Mouse (Mus musculus) liver, embryonic 12.5 days (tissue): ENCODE data around the gene Vti1b. TPM values are rescaled to one million over a fixed set of nuclear protein-coding genes. Genes with fewer than 3 reads are reported as not detected.
"Not testable (repeated sequence)": the region's sequence is repeated elsewhere in the genome, so short reads cannot be mapped to it uniquely, and the experiment has no call there.

Source experiments
- ATAC-seq: fragments of 200-750 bp; cut with Nextera tagmentation; 2 replicates; pipeline ENCODE4 v1.8.0; 2017; ENCODE audit warnings: moderate number of reproducible peaks, mild to moderate bottlenecking, moderate library complexity
- H3K27ac ChIP-seq: fragments of 300-500 bp; sonication (generic); 2 replicates; pipeline ENCODE4 v1.5.1; 2016; ENCODE audit warnings: mild to moderate bottlenecking
- H3K27me3 ChIP-seq: fragments of 300-500 bp; sonication (generic); replicated peaks from 2 replicates; pipeline ENCODE4 v1.6.1; 2016; ENCODE audit warnings: mild to moderate bottlenecking, moderate library complexity
- H3K36me3 ChIP-seq: fragments of 300-500 bp; sonication (generic); 2 replicates; pipeline ENCODE4 v1.6.1; 2016; ENCODE audit warnings: mild to moderate bottlenecking, moderate library complexity
- H3K4me1 ChIP-seq: fragments of 300-500 bp; sonication (generic); 2 replicates; pipeline ENCODE4 v1.6.1; 2016
- H3K4me2 ChIP-seq: fragments of 300-500 bp; sonication (generic); 2 replicates; pipeline ENCODE4 v1.6.1; 2016; ENCODE audit warnings: mild to moderate bottlenecking, moderate library complexity
- H3K4me3 ChIP-seq: fragments of 300-500 bp; sonication (generic); 2 replicates; pipeline ENCODE4 v1.5.1; 2016; ENCODE audit warnings: mild to moderate bottlenecking, moderate library complexity
- H3K9ac ChIP-seq: fragments of 300-500 bp; sonication (generic); 2 replicates; pipeline ENCODE4 v1.6.1; 2016; ENCODE audit warnings: mild to moderate bottlenecking, moderate library complexity
- H3K9me3 ChIP-seq: fragments of 300-500 bp; sonication (generic); replicated peaks from 2 replicates; pipeline ENCODE4 v1.6.1; 2016; ENCODE audit warnings: mild to moderate bottlenecking, moderate library complexity
- WGBS: fragments of 180-500 bp; shearing (Covaris S2); methylation state at CpG from one replicate; pipeline ENCODE4 v1.1.7; 2016; ENCODE audit not compliant: insufficient replicate concordance; 5-methylcytosine and 5-hydroxymethylcytosine counted together
- polyA plus RNA-seq: library from polyadenylated mRNA; unstranded; fragments of >200 nt; fragmentation: Nextera tagmentation; extraction: Ambion mirVana; gene quantifications from 2 replicates; pipeline ENCODE4 v1.2.1, GENCODE M21; 2016

The Vti1b gene
- polyA plus RNA-seq, result 48.0 and 52.3 TPM in 2 replicates

DNA sequence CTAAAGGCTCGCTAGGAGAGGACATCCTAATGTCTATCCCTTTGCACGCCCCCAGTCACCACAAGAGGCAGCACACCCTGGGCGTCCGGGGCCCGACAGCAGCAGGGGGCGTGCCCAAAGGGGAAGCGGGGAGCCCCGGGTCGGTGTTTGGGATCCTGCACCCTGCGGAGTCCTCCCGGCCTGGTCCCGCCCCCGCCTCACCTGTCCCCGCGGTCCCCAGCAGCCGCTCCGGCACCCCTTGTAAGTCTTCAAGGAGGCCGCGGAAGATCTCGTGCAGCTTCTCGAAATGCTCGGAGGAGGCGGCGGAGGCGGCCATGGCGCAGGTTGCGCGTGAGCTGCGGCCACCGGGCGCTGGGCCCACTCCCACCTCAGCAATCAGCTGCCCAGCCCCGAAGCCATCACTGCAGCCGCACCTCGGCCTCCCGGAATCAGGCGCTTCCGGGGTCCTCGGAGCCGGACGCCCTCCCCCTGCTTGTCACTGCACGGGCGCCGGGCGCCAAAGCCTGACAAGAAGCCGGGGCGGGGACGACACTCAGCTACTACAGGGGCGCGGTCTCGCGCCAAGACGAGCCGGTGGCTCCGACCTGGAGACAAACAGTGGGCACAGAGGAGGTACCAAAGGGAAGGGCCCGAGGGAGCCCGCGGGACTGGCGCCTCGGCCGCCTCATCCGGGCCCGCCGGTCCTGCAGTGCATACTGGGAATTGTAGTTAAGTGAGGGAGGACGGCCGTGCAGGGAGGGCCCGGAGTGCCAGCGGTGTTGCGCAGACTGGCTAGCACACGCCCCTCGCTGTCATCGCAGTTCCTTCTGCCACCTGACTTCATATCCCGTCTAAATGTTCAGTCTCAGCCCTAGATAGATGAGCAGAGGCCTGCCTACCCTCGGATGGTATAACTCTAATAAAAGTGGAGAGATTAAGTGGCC lies at the start of gene Vti1b:
Vti1b (minus strand) TSS at position 649 of the 923 bp plus-strand sequence.
- Histone ChIP-seq H3K9ac (peak within 1 kb of the TSS; percentile 89), H3K36me3 (peaks cover 35% of the 10 kb centered on the region), H3K27ac (peak within 1 kb of the TSS; percentile 89), H3K4me3 (peak within 1 kb of the TSS; percentile 94), H3K4me1 (peaks cover 26% of the 10 kb centered on the region), H3K9me3 (no peaks in the 10 kb centered on the region), H3K4me2 (peak within 1 kb of the TSS; percentile 81), H3K27me3 (no peaks in the 10 kb centered on the region)
- WGBS, result under 1% methylated on average over 73 of the region's 73 CpGs
- peak; percentile 97 for ATAC-seq

DNA sequence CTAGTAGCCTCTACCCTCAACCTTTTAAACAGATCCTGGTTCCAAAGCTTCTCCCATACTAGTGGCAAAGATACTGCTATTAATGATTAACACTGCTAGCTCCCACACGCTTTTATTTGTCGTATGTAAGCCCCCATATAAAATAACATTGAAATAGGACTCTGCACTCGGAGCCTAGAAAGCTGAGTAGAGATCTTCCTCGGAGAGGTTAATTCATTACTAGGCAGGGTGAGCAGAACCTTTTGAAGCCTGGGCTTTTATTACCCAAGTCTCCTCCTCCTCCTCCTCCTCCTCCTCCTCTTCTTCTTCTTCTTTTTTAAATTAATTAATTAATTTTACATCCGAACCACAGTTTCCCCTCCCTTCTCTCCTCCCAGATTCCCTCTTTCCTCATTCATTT lies 45.0 kb upstream of the Vti1b start:
- H3K4me3 ChIP-seq, result no peak overlapping the region
- peaks cover 6% of the 10 kb centered on the region; the same call in 1 of the 2 replicates for H3K27me3 ChIP-seq
- no peak overlapping the region for H3K9ac ChIP-seq
- H3K4me2 ChIP-seq, result no peak overlapping the region
- H3K27ac ChIP-seq, result no peak overlapping the region
- ATAC-seq, result no peak
- H3K9me3 ChIP-seq, result no peaks in the 10 kb centered on the region
- 52% methylated on average over 5 of the region's 5 CpGs for WGBS
- H3K4me1 ChIP-seq, result no peaks in the 10 kb centered on the region
- no peaks in the 10 kb centered on the region for H3K36me3 ChIP-seq

DNA sequence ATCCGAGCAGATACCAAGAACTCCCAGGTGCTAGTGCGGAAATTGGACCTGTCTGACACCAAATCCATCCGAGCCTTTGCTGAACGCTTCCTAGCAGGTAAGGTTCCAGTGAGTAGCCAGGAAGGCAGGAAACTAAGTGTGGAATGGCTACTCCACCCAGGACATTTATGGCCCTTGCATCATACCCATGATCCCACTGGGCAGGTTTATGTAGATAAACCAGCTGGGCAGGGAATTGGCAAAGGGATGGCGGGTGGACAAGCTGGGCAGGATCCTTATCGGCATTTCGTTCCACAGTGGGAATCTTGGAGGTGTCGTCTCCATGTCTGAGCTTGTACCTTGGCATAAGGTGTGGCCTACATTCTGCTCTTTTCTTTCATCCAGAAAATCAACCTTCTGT lies 39.0 kb upstream of the Vti1b start:
- ATAC-seq, result no peak
- Histone ChIP-seq H3K9me3 (no peaks in the 10 kb centered on the region), H3K27ac (no peak overlapping the region), H3K4me3 (no peak overlapping the region), H3K27me3 (0 out of 2 replicates have a peak, but pooled peaks cover 8% of the 10 kb centered on the region), H3K36me3 (no peaks in the 10 kb centered on the region), H3K4me2 (no peak overlapping the region), H3K4me1 (no peaks in the 10 kb centered on the region; the same call in 1 of the 2 replicates), H3K9ac (no peak overlapping the region)
- WGBS, result 76% methylated on average over 8 of the region's 8 CpGs

DNA sequence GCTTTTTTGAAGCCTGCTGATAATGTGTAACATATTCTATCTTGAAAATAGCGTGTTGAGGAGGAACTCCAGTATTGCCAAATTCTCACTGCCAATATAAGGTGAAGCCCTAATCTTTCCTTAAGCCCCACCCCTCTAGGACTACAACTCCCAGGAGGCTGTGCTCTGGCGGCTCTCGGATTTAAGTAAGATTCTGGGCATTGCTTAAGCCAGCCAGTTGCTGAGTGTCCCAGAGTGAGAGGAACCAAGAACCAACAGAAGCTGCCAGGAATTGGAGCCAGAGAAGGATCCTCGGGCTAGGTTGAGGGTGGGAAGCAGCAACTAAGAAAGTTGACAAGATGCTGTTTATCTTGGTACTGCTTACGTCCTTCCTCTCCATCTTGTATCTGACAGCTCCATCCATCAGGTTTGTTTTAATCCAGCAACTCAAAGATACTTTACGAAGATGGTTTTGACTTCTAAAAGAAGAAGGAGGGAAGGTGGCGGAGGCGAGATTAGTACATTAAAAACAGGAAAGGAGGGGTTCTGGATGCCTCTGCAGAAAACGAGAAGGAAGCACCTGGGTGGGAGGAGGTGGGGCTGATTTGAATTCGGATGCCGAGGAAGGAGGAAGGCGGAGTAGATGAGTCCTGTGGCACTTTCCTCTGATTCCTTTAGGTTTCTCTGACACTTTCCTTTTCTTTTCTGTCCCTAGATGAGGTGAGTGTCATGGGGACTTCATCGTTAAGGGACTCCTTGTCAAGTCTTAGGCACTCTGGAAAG lies 36.4 kb upstream of the Vti1b start, which contains the start of gene Rdh12:
Rdh12 (plus strand) TSS at position 212 of the 762 bp plus-strand sequence.
- H3K4me1 ChIP-seq, result no peaks in the 10 kb centered on the region; the same call in 1 of the 2 replicates
- H3K9me3 ChIP-seq, result no peaks in the 10 kb centered on the region
- 3% methylated on average over 13 of the region's 13 CpGs for WGBS
- no peak within 1 kb of the TSS for H3K27ac ChIP-seq
- no peak within 1 kb of the TSS for H3K9ac ChIP-seq
- peak within 1 kb of the TSS; percentile 34 for H3K4me3 ChIP-seq
- H3K27me3 ChIP-seq, result 0 out of 2 replicates have a peak, but pooled peaks cover 8% of the 10 kb centered on the region
- H3K36me3 ChIP-seq, result no peaks in the 10 kb centered on the region
- no peak for ATAC-seq
- H3K4me2 ChIP-seq, result peak within 1 kb of the TSS; percentile 56

DNA sequence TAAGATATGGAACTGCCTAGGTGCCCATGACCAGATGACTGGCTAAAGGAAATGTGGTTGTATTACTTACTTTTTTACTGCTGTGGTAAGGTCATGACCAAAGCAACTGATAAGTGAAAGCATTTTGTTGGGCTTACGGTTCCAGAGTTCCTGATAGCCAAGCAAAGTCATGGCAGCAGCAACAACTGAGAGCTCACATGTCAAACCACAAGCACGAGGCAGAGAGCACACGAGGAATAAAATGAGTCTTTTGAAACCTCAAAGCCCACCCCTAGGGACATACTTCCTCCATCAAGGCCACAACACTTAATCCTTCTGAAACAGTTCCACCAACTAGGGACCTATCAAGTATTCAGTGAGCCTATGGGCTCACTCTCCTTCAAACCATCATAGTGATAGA lies 29.4 kb upstream of the Vti1b start:
- H3K9me3 ChIP-seq, result no peaks in the 10 kb centered on the region
- no peak overlapping the region for H3K4me2 ChIP-seq
- no peak overlapping the region for H3K27ac ChIP-seq
- no peak for ATAC-seq
- no peaks in the 10 kb centered on the region for H3K4me1 ChIP-seq
- H3K4me3 ChIP-seq, result no peak overlapping the region
- no peaks in the 10 kb centered on the region for H3K27me3 ChIP-seq
- H3K9ac ChIP-seq, result no peak overlapping the region
- 34% methylated on average over 3 of the region's 3 CpGs for WGBS
- H3K36me3 ChIP-seq, result no peaks in the 10 kb centered on the region

DNA sequence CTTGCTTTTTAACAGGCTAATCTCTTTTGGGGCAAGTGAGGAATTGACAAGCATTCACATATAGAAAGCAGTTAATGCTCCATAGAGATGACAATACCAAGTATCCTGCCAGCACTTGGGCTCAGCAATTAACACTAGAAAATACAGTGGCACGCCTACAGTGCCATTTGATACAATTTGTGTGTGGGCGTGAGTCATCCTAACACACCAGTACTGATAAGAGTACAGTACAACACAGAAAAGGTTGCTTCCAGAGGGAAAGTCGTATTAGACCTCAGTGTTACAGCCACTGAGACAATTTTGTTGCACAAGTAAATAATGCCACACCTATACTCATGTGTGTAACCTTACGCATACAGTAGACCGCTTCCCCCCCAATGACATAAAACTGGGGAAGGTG lies 24.6 kb upstream of the Vti1b start:
- Histone ChIP-seq H3K4me1 (peaks cover under 1% of the 10 kb centered on the region; the same call in 1 of the 2 replicates), H3K27me3 (no peaks in the 10 kb centered on the region), H3K9ac (no peak overlapping the region), H3K36me3 (no peaks in the 10 kb centered on the region), H3K27ac (no peak overlapping the region), H3K4me3 (no peak overlapping the region), H3K4me2 (no peak overlapping the region), H3K9me3 (no peaks in the 10 kb centered on the region)
- WGBS, result 65% methylated on average over 5 of the region's 5 CpGs
- ATAC-seq, result no peak

DNA sequence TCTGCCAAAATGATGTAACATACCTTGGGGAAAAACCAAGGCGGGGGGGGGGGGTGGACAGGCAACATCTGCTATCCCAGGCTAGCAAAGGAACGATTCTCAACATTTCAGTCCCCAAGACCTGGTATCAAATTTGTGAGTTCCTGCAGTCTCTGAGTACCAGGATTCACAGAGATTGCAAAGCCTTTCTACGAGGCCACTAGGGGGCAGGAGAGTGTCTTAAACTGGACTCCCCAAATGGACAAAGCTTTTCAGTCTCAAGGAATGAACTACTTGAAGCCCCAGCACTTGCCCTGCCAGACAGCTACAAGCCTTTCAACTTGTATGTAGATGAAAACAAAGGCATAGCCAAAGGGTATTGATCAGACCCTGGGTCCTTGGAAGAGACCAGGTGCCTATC lies 21.0 kb upstream of the Vti1b start:
- WGBS, result 1% methylated on average over 3 of the region's 3 CpGs
- no peak overlapping the region for H3K9ac ChIP-seq
- no peak overlapping the region for H3K4me2 ChIP-seq
- ATAC-seq, result no peak
- H3K27me3 ChIP-seq, result no peaks in the 10 kb centered on the region
- H3K4me1 ChIP-seq, result peaks cover 23% of the 10 kb centered on the region
- no peak overlapping the region for H3K27ac ChIP-seq
- H3K9me3 ChIP-seq, result no peaks in the 10 kb centered on the region
- H3K4me3 ChIP-seq, result no peak overlapping the region
- H3K36me3 ChIP-seq, result peaks cover 8% of the 10 kb centered on the region

DNA sequence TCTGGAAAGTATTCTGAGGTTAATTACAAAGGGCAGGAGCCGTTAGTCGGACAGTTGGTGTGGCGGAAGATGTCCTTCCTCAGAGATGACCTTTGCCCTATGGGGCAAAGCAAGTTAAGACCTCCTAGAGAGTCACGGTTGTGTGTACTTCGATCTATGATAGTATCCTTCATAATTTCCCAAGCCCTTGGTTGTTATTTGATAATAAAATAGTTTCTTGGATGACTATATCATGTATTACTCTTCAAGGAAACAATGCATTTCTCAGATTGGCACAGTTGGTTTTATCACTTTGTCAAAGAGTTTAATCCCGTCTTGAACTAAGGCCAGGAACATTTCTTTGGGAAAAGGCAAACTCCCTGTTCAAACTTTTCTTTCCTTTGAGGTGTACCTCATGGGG lies 19.7 kb upstream of the Vti1b start, which contains the start of gene Rdh11:
Rdh11 (minus strand) TSS at position 101 of the 400 bp plus-strand sequence.
- ATAC-seq, result no peak
- Histone ChIP-seq H3K9ac (peak within 1 kb of the TSS; percentile 77), H3K4me1 (peaks cover 23% of the 10 kb centered on the region), H3K4me3 (peak within 1 kb of the TSS; percentile 78), H3K36me3 (peaks cover 20% of the 10 kb centered on the region), H3K9me3 (no peaks in the 10 kb centered on the region), H3K27me3 (no peaks in the 10 kb centered on the region), H3K4me2 (peak within 1 kb of the TSS; percentile 91), H3K27ac (peak within 1 kb of the TSS; percentile 86)
- 61% methylated on average over 6 of the region's 6 CpGs for WGBS

DNA sequence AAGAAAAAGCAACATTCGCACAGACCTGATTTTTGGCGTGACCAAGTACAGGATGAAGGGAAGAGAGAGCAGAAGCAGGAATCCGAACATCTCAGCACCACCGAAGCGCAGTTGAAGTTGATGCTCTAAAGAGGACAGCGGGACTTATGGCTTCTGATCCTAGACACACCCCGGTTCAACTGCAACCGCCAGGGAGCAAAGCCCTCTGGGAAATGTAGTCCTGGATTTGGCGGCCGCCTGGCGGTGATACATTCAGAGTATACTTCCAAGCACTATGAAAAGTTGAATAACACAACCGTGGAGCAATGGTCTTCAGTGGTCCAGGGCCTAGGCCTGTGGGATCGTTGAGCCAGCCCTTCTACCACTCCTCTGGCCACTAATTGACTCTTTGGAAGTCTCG lies 19.2 kb upstream of the Vti1b start:
- H3K9me3 ChIP-seq, result no peaks in the 10 kb centered on the region
- H3K27ac ChIP-seq, result peak overlapping the region; percentile 86
- peak overlapping the region; percentile 78 for H3K4me3 ChIP-seq
- H3K4me1 ChIP-seq, result peaks cover 23% of the 10 kb centered on the region
- peak overlapping the region; percentile 91 for H3K4me2 ChIP-seq
- no peaks in the 10 kb centered on the region for H3K27me3 ChIP-seq
- peak; percentile 77 for ATAC-seq
- peak overlapping the region; percentile 77 for H3K9ac ChIP-seq
- WGBS, result 7% methylated on average over 14 of the region's 14 CpGs
- peaks cover 25% of the 10 kb centered on the region for H3K36me3 ChIP-seq

DNA sequence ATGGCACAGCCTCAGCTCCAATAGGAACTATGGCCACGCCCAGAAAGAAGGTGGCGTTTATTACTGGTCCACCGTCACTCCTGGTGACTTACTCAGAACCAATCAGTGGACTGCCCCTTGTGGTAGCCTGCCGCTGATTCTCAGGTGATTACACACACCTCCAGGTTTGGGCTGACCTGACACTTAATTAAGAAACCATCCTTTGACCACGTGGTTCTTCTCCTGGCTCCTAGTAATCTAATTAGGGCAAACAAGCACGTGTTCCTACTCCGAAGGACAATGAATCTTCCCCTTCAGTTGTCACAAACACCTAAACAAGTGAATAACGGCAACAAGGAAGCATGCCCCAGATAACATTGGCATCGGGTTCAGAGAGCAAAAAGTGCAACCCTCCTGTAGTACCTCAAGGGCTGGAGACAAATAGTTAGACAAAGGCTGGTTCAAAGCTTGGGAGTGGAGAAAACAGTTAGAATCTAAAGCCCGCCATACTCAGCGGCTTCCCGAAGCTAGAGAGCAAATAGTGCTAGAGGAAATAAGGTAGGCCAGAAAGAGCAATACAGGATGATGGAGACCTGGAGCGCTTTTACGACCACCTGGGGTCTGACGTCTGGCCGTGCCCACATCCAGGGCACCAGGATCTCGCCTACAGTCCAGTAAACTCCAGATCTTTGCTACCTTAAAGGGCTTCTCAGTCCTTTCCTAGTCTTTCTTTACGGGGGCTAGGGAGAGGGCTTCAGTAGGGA lies 18.6 kb upstream of the Vti1b start:
- Histone ChIP-seq H3K4me2 (peak overlapping the region; percentile 91), H3K27me3 (no peaks in the 10 kb centered on the region), H3K9me3 (no peaks in the 10 kb centered on the region), H3K27ac (peak overlapping the region; percentile 86), H3K4me3 (peak overlapping the region; percentile 78), H3K9ac (peak overlapping the region; percentile 77), H3K4me1 (peaks cover 23% of the 10 kb centered on the region), H3K36me3 (peaks cover 31% of the 10 kb centered on the region)
- peak; percentile 97 for ATAC-seq
- 0% methylated on average over 18 of the region's 18 CpGs for WGBS

DNA sequence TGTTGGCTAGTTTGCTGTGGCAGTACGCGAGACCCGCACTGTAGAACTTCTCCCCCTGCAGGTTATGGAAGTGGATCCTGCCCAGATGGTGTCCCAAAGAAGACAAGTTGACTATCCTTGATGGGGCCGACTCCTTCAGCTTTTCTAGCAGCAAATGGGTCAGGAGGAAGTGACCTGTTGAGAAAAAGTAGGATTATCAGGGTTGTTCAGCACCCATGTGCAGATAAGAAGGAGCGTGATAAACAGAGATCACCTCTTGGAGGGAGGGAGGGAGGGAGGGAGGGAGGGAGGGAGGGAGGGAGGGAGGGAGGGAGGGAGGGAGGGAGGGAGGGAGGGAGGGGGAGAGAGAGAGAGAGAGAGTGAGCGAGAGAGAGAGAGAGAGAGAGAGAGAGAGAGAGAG lies 12.7 kb upstream of the Vti1b start:
- H3K36me3 ChIP-seq, result peaks cover 87% of the 10 kb centered on the region
- ATAC-seq, result not testable (repeated sequence)
- 72% methylated on average over 5 of the region's 6 CpGs for WGBS

More for the DNA sequence above, 12.7 kb upstream of the Vti1b start:
- H3K4me2 ChIP-seq, H3K4me3 ChIP-seq, H3K9ac ChIP-seq, H3K9me3 ChIP-seq, H3K27me3 ChIP-seq, H3K27ac ChIP-seq: not testable (repeated sequence)
- peaks cover 17% of the 10 kb centered on the region for H3K4me1 ChIP-seq
